Mouse (Mus musculus): ENCODE results near the gene Zfp709.
"Not testable (repeated sequence)": the region's sequence is repeated elsewhere in the genome, so short reads cannot be mapped to it uniquely, and the experiment has no call there.

Zfp709 gene

DNA sequence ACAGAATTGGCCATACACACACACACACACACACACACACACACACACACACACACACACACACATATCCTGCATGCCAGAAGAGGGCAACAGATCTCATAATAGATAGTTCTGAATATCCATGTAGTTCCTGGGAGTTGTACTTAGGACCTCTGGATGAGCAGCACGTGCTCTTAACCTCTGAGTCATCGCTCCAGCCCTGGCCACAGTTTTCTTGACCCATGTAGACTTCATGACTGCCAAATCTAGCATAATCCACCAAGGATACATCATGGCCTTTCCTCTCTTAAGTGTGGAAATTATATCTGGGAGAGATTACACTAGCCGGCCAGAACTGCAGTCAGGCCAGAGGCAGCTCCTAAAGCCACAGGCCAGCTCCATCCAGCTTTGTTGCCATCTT is 44.7 kb downstream of the Zfp709 start:
- no peak for DNase-seq

DNA sequence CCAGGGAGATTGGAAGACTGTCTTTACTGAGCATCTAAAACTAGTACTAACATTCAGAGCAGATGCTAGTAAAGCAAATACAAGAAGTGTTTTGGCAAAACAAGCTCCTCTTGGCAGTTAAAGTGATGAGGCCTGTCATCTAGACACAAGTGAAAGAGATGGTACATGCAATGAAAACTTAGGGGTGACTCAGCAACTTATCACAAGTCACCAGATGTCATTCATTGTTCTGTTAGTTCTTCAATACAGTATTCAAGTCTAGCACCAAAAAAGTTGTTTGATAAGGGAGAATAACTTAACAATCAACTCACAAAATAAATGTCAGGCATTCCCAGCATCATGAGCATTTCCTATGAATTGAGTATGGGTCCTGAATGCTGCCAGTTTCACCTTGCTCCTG is 46.0 kb downstream of the Zfp709 start:
- no peak for DNase-seq

DNA sequence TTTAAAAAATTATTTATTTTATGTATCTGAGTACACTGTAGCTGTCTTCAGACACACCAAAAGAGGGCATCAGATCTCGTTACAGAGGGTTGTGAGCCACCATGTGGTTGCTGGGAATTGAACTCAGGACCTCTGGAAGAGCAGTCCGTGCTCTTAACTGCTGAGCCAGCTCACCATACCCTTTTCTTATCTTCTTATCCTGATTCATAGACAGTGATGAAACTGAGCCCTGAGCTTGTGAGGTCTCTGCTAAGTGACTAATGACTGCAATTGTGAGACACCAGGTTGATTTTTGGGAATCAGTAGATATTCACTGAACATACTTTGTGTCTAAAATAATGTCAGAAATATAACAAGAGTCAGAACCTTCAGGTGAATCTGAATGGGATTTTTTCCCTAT is 56.2 kb downstream of the Zfp709 start:
- DNase-seq, result not testable (repeated sequence)

DNA sequence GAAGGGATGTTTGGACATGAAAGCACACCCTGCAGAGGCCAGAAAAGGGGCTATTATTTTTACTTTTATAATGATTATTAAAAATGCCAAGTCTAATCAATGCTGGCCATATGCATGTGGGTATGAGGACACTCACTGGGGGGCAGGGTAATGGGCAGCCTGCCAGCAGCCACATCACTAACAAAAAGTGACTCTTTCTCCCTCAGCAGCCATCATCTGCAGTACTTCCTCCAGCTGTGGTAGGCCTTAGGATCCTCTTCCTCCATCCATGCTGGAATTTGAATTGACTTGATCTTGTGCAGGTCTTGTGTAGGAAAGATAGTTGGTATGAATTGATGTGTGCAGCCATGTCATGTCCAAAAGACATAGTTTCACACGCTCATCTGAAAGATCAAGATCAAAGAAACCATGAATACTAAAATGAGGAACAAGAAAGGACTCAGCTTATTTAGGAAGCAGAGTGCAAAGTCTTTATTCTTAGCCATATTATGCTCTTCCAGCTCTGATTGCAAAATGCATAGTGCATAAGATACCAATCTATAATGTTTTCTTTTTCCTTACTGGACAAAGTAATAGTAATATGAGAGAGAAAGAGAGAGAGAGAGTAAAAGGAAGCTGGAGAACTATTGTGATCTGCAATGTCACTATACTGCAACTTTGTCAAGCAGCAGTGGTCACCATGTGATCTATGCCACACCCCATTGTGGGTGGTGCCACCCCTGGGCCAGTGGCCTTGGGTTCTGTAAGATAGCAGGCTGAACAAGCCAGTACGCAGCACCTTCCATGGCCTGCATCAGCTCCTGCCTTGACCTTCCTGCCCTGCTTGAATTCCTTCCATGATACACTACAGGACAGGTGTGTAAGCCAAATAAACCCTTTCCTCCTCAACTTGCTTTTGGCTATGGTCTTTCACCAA is 58.7 kb downstream of the Zfp709 start:
- no peak for DNase-seq

DNA sequence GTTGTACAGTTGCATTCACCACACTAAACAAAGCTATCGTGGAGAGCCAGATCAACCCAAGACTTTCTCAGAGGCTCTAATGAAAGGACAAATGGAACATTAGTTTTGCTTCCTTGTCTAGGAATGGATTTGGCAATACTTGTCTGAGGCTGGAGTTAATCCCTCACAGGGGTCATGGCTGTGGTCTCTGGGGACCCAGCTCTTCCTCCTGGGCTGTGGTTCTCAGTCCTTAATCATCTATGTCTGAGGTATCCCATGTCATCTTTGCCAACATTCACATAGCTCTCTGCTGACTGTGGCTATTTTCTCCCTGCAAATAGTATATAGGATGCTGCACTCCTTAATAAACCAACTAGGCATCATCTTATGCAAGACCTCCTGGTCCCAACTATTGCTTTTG is 60.0 kb downstream of the Zfp709 start:
- no peak for DNase-seq
